Mouse (Mus musculus) thymus, postnatal 10 days (tissue): ENCODE measurements around the gene Sycp1.
A peak's percentile ranks its signal among the peaks of the same experiment; 100 is the strongest.

ENCODE experiments used
- DNase-seq, 2 experiments: peaks; one replicate each; pipeline ENCODE4 v3.0.0; 2021; ENCODE audit warnings: low spot score in 2 of 2

The Sycp1 gene

DNA sequence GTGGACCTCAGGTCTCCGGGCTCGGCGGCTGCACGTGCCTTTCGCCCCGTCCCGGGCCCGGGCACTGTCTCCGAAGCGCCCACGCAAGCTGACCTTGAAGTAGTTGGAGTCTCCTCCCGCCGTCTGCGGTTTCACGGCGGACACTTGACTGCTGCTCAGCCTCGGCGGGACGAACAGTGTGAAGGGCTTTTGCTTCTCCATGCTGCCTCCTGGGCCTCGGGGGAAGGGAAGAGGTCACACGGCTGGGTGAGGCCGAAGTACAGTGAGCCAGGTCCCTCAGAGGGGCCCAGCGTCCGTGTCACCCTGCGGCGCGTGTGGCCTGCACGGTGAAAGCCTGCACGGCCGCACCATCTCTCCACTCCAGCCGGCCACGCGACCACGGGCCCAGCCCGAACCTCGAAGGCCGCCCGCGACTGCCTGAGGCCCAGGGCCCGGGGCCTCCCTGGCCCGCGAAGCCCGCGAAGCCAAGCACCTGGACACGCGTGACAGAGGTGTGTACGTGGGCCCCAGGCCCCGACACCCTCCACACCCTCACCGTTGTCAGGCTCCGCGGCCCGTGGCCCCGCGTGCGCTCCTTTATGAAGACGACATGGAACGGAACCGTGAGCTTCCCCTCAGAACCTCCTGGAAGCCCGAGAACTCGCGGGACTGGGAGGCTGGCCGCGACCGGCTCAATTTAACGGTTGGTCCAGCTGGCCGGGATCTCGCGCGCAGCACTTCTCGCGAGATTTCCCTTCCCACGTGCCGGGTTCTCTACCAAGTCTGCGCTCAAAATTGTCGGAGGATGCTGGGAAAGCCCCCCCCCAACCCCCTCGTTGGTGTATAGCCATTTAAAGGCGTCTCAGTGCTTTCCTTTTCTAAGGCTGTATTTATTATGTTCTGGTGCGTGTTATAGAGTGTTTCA, at the start of gene Sycp1:
TSS of gene Sycp1 (minus strand) at position 650 of the 904 bp plus-strand sequence.
- no peak for DNase-seq

DNA sequence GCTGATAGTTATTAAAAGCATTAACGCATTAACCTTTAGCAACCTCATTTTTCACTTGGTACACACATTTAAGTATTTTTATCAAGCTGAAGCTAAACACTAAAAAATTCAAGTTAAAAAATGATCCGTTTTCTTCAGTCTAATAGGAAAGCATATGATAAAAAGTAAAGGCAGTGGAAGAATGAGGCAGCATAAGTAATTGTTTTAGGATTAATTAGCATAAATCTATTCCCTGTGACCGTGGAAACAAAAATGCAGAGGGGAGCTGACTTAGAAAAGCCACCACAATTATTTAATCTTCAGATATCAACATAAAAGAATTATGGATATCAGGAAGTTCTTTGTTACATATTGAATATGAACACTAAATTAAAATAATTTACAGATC, 44.4 kb upstream of the Sycp1 start:
- no peak for DNase-seq

DNA sequence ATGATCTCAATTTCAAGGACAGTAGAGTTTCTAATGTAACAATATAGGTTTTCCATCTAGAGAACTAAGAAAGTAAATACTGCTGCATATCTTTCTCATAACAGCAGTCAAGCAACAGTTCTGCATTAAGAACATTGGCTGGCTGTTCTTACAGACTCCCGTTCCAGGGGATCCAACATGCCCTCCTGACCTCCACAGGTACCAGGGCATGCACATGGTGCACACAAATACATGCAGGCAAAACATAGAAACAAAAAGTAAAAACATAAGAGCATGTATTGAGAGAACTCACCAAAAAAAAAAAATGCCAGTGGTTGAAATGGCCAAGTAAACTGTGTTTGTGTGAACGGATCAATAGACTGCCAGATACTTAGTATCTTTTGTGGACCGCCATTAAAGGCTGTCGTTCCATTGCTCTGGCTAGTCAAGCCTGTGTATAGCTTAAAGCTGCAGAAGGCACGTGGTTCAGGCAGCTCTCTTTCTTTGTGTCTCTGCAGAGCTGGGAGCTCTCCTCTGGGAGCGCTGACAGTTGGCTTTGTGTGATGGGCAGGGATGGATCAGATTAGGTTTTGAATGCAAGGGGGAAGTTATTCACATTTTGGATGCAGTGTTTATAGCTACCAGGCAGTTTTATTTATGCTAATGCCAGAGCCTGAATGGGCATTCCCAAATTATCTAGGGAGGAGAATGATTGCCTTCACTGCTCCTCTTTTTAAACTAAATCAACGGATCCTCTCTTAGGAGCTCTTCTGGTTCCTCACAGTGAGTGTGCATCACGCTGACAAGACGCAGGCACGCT, 43.8 kb upstream of the Sycp1 start:
- no peak for DNase-seq

DNA sequence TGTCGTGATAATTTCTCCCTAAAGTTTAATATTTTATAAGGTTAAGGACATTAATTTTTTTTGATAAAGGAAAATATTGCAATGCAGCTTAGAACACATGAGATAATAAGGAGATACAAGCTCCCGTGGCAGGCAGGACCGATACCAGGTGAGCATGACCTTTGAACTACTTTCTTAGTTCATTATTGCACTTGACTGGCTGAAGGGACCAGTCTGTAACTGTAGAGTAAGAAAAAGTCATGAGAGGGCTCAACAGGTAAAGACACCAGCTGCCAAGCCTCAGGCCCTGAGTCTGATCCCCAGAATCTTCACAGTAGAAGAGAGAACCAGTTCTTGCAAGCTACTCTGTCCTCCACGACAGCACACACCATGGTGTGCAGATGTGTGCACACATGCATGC, 41.0 kb upstream of the Sycp1 start:
- no peak for DNase-seq

DNA sequence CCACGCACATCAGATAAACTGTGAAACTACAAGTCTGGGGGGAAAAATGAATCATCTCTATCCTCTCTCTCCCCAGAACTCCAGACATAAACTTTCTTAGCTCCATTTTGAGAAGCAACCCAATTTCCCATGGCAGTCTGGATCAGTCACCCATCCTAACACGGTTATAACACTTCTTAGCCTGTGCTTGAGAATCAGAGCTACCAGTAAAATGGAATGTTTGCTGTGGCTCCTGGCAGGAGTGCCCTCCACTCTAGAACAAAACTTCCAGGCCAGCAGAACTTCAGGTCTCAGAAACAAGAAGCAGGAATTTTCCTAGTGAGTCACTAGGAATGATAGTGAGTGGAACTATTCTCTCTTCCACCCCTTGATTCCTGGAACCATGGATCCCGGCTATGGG, 34.6 kb upstream of the Sycp1 start:
- DNase-seq: no peak

DNA sequence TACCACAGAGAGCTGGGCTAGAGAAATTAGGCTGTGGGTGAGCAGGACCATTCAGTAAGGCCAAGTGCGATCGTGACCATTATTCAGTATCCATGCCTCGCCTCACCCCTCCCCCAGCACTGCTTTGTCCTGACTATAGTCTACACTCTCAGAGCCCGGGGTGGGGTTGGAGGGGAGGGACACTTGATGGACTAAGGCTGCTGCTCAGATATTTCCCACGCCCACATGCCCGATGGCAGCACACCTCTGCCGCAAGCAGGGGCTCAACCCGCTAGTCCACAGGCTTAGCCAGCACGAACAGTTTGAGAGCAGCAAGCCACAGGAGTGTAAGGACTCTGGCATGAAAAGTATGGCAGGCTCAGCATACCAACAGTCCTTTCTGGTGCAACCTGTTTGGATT, 34.2 kb upstream of the Sycp1 start:
- DNase-seq: no peak

DNA sequence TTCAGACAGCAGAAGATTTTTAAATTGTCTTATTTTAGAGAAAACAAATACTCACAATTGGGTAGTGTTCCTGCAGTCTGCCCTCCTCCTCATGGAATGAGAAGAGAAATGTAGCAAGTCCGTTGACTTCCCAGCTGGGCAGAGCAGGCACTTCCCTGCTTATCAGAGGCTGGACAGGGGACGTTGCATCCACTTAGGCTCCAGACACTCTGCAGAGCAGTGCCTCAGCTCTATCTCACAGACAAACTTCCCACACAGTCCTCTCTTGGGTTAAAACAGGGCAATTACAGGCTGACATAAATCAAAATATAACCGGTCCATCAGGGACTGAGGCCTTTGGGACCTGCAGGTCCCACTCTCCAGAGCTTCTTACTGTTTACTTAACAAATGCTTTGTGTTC, 28.1 kb upstream of the Sycp1 start, which contains the start of gene Nr1h5:
TSS of gene Nr1h5 (minus strand) at position 101 of the 400 bp plus-strand sequence.
- no peak for DNase-seq

DNA sequence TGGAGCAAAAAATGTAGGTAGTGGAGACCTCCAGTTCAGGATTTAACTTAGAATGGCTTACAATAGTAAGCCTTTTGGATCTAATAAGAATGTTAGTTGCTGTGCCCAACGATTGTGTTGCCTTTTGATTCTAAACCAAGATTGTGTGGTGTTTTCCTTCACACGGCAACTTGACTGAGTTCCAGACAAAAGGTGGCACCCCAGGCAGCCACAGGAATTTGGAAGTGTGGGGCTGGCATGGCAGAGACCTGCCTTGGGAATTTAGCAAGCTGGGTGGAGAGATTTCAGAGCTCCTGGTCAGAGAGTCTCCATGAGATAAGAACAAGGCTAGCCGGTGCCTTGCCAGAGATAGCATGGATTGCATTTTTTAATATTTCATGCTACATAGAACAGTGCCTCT, 19.7 kb upstream of the Sycp1 start:
- no peak for DNase-seq

DNA sequence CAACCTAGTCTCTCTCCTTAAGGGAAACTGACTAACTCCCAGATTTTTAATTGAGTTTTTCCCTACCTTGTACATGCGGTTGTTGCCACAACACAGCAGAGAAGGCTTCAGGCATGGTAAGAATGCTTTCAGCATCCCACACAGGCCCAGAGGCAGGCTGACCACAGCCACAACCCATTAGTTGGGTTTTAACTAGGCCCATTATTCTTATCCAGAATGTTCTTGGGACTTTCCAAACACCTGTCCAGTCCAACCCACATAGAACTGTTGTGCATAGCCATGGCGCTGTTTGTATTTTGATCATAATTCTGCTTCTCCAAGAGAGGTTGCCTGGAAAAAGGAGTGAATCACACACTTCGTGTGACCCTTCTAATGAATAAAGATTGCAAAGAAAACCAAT, 19.2 kb upstream of the Sycp1 start:
- no peak for DNase-seq

DNA sequence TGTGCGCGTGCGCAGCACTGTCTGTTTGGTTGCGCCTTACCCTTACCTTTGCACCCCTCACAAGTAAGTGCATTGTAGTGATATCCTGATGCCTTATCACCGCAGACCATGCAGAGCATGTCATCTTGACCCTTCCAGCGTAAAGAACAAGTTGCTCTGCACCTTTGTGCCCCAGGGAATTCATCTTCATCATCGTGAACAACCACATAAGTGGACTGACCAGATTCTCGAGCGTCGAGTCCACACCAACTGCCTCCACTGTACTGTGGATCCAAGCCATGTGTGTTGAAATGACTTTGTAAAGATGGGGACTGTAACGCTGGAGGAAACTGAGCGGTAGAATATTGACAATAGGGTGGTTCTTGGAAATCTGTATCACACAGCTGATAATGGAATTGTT, 18.6 kb upstream of the Sycp1 start:
- DNase-seq: no peak

DNA sequence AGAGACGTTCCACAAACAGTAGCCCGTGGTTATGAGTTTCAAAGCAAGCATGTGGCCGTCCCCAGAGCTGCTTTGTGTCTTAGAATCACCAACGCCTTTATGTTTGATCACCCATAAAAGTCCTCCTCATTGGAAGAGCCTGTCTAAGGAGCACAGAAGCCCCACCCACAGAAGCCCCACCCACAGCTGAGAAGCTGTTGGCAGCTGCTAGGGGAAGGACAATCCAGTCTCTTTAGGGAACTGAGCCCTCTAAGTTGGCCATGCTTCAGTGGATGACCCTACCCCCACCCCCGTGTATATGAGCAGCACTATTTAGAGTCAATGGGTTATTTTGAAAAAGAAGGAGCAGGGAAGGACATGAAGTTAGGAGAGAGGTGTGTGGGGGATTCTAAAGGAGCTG, 11.0 kb upstream of the Sycp1 start:
- DNase-seq: no peak

DNA sequence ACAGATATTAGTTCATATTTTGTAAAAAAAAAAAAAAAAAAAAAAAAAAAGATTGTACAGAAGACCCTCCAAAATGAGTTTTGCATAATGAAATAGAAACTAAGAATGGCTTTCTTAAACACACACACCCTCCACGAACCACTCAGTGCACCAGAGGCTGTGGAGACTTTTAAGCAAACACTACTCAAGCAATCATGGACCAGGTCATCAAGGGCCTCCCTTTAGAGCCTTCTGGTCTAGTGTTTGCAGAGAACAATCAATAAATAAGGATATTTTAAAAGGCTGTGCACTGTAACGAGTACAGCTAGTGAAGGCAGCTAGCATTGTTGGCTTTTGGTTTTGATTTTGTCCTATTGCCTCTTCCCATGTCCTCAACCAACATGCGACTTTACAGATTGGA, 10.4 kb upstream of the Sycp1 start:
- no peak for DNase-seq

DNA sequence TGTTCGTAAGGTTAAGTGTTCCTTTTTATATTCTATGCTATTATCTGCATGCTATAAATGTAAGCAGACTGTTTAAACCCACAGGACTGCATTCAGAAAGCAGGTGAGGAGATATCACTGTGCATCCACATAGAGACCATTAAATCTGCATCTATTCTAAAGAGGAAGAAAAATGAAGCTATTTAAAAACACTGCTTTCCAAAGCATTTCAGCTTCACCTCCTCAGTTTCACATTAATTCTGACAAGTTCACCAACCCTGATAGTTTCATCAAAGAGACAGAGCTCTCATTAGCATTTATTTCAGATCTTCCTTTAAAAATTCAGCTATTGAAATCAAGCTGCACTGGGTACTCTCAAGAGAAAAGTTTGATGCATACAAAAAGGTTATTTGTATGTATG, 2.2 kb upstream of the Sycp1 start:
- no peak for DNase-seq

DNA sequence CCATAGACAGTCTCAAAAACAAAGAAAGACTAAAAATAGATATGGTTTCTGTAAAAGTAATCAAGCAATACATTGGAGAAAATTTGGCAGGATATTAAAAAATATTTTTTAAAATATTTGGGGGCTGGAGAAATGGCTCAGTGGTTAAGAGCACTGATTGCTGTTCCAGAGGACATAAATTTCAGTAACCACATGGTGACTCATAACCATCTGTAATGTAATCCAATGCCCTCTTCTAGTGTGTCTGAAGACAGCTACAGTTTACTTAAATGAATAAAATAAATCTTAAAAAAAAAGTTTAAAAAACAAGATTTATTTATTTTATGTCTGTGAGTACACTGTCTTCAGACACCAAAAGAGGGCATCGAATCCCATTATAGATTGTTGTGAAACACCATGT, 36.8 kb downstream of the Sycp1 start:
- no peak for DNase-seq

DNA sequence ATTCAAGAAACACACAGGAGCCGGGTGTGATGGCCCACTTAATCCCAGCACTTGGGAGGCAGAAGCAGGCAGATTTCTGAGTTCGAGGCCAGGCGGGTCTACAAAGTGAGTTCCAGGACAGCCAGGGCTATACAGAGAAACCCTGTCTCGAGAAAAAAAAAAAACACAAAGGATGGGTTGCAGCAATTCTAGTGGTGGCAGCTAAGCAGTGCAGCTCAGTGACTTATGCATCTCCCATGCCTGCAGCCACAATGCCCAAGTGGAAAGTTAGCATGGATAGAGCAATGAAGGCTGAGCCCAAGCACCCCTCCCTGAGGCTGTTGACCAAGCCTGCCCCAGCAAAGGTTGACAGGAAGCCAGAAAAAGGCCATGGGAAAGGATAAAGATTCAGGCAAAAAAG, 55.4 kb downstream of the Sycp1 start:
- DNase-seq: no peak

DNA sequence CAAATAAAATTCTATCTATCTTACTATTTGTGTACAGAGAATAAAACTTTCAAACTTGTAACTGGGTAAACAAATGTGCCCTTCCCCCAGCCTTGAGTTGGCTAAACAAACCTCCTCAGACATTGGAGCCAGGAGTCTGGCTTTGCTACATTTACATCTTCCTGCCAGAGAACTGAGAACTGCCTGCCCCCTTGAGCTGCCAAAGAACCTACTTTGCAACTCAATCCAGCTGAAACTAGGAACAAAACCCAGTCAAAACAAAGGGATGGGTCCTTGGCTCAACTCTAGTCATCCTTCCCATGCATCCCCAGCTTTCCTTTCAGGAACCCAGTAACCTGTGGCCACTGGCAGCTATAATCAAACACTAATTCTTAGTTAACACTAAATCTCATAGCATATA, 87.2 kb downstream of the Sycp1 start:
- no peak for DNase-seq

DNA sequence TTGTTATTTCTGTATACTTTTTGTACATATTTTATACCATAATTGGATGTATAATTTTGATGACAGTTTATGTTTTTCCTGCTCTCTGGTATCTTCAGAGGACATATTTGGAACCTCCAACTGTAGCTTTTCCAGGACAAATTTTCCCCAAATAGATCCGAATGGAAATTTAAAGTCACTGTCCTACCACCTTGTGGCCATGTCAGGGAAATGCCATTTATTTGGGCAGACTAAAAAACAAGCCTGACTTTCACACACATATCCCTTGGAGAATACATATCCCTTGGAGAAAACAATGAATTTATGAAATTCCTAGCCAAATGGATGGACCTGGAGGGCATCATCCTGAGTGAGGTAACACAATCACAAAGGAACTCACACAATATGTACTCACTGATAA, 93.5 kb downstream of the Sycp1 start:
- DNase-seq: no peak

DNA sequence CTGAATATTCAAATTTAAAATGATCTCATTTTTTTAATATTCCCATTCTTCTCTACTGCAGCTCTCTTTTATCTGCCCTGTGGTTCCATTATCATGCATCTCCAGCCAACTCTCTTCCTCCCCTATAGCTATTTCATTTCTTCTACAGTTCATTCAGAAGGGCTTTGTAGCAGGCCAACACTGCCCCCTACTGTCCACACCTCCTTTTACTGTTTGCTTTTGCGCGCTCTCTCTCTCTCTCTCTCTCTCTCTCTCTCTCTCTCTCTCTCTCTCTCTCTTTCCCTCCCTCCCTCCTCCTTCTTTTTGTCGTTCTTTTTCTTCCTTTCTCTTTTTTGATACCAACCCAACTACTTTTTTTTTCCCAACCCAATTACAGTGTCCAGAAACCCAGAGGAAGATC, 132.0 kb downstream of the Sycp1 start:
- peak; percentile 69 to 87 for DNase-seq

DNA sequence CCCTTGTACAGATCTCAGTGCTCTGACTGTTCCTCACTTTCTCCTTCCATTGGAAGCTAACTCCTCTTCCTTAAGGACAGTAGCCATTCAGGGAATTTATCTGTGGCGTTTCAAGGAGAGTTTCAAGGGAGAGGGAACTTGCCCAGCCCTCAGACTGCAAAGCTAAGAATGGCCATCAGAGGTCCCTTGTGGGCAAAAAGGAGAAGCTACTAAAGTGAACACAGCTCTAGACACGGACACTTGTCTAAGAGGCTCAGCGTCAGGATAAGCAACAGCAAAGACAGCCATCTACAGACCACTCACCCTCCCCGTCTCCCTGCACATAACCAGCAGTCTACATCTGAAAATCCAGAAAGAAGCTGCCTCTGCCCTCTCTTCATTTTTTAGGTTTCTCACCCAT, 148.5 kb downstream of the Sycp1 start:
- DNase-seq: peak in 1 of 2 experiments; percentile 7

DNA sequence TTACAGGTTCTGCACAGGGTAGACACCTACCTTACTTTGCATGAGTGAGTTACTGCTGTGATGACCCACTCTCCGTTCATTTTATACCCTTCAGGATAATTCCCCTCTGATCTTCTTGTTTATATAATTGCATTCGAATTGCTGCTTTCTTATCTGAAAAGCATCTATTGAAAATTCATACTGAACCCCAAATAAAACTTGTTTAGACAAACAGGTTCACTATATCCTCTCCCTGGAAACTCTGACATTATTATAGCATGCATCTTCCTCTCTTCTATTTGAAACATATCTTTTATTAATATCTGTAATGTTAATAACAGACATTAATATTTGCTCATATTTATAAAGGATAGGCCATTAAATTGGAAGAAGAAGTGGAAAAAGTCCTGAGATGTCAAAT, 153.3 kb downstream of the Sycp1 start, which contains the start of gene Tshb:
TSS of gene Tshb (minus strand) at position 101 of the 400 bp plus-strand sequence.
- DNase-seq: no peak

DNA sequence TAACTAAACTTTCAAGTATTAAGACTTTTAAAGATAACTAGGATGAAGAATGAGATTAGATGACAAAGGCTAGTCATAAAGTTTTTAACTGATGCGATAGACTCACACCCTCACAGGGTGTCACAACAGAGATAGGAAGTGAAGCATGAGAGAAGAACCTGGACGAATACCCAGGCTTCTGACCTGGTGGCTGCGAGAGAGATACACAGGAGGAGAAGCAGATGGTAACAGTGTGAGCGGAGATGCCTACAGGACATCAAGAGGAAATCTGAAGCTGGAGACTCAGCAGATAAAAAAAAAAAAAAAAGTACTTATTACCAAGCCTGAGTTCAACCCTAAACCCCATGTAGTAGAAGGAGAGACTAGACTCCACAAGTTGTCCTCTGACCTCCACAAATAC, 162.9 kb downstream of the Sycp1 start:
- DNase-seq: no peak
